Mouse (Mus musculus) hindbrain, embryonic 10.5 days (tissue): ENCODE results near the gene Bri3bp. TPM values are rescaled to one million over a fixed set of nuclear protein-coding genes. Genes with fewer than 3 reads are reported as not detected.

Source experiments
- DNase-seq: peaks from one replicate; pipeline ENCODE4 v3.0.0-alpha.2; 2017; ENCODE audit warnings: low spot score
- H3K27ac ChIP-seq: fragments of 300-500 bp; sonication (generic); 2 replicates; pipeline ENCODE4 v1.5.1; 2016; ENCODE audit warnings: mild to moderate bottlenecking, moderate library complexity
- H3K27me3 ChIP-seq: fragments of 300-500 bp; sonication (generic); 2 replicates; pipeline ENCODE4 v1.6.1; 2016; ENCODE audit warnings: mild to moderate bottlenecking; ENCODE audit not compliant: poor library complexity, insufficient read depth, severe bottlenecking
- H3K36me3 ChIP-seq: fragments of 300-500 bp; sonication (generic); 2 replicates; pipeline ENCODE4 v1.6.1; 2016; ENCODE audit warnings: mild to moderate bottlenecking, moderate library complexity
- H3K4me1 ChIP-seq: fragments of 300-500 bp; sonication (generic); replicated peaks from 2 replicates; pipeline ENCODE4 v1.6.1; 2016; ENCODE audit warnings: mild to moderate bottlenecking
- H3K4me3 ChIP-seq: fragments of 300-500 bp; sonication (generic); 2 replicates; pipeline ENCODE4 v1.5.1; 2016; ENCODE audit warnings: mild to moderate bottlenecking, moderate library complexity
- H3K9me3 ChIP-seq: fragments of 300-500 bp; sonication (generic); 2 replicates; pipeline ENCODE4 v1.6.1; 2016; ENCODE audit warnings: mild to moderate bottlenecking, moderate library complexity
- WGBS: fragments of 180-500 bp; shearing (Covaris S2); methylation state at CpG from one replicate; pipeline ENCODE4 v1.1.7; 2016; 5-methylcytosine and 5-hydroxymethylcytosine counted together
- polyA plus RNA-seq: library from polyadenylated mRNA; unstranded; fragments of >200 nt; fragmentation: Nextera tagmentation; extraction: Ambion mirVana; gene quantifications from 2 replicates; pipeline ENCODE4 v1.2.1, GENCODE M21; 2016

Bri3bp gene
- polyA plus RNA-seq, 1 experiment from 2014 or later = 46.9 TPM

DNA sequence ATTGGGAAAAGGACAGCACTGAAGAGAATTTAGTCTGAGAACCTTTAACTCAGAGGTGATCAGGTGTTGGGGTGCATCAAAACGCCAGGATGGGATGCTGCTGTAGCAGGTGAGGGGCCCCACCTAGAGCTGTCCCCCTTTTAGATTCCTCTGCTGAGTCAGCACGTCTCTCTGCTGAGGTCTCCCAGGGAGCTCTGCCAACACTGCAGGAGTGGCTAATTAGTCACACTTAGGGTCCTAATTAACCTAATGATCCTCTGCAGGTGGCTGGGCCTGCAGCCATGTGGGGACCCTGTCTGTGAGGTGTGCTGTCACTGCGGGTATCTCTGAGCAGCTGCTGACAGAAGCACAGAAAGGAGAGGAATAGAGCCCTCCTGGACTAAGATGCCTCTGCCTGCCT lies 60.8 kb downstream of the Bri3bp start:
- H3K27ac ChIP-seq = no peak overlapping the region
- no peaks in the 10 kb centered on the region for H3K27me3 ChIP-seq
- 0 out of 2 replicates have a peak, but pooled peaks cover 8% of the 10 kb centered on the region for H3K4me1 ChIP-seq
- no peak for DNase-seq
- WGBS = 53% methylated on average over 3 of the region's 3 CpGs
- H3K9me3 ChIP-seq = no peaks in the 10 kb centered on the region
- peaks cover 71% of the 10 kb centered on the region for H3K36me3 ChIP-seq
- H3K4me3 ChIP-seq = no peak overlapping the region

DNA sequence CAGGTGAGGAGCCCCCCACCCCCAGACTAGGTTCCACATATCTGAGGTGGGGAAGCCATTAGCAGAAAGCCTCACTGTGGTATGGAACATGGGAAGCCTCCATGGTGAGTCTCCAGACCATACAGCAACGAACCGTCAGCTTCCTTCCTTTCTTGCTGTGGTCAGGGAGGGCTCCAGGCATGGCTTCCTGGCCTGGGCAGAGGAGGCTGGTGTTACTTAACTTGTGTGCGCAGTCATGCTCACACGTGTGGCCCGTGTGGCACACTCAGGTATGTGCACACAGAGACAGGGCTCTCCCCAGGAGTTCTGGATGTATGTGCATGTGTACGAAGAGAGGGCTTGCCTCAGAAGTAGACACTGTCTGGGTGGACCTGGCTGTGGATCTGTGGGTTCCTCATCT lies 62.3 kb downstream of the Bri3bp start:
- Histone ChIP-seq H3K4me3 (no peak overlapping the region), H3K9me3 (no peaks in the 10 kb centered on the region), H3K4me1 (0 out of 2 replicates have a peak, but pooled peaks cover 2% of the 10 kb centered on the region), H3K27ac (no peak overlapping the region), H3K36me3 (peaks cover 85% of the 10 kb centered on the region), H3K27me3 (no peaks in the 10 kb centered on the region)
- no peak for DNase-seq
- 92% methylated on average over 6 of the region's 6 CpGs for WGBS

DNA sequence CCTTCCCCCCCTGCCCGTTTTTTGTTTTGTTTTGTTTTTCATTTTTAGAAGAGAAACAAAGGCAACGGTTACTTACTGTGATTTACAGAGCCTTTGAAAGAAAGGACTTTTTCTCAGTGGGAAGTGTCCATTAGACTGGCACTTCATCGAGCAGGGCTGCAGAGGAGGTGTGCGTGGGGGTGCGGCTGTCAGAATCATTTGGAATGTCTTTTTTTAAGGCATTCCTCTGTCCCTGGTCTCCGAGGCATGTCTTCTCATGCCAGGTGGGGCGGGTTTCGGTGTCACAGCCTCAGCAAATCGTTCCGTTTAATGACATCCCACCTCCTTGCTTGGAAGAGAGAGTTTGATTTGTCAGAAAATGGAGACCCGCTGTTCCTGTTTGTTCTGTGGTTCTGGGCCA lies 63.3 kb downstream of the Bri3bp start:
- peaks cover 85% of the 10 kb centered on the region for H3K36me3 ChIP-seq
- H3K4me3 ChIP-seq = no peak overlapping the region
- no peak overlapping the region for H3K27ac ChIP-seq
- WGBS = 68% methylated on average over 11 of the region's 11 CpGs
- H3K4me1 ChIP-seq = no peaks in the 10 kb centered on the region
- H3K9me3 ChIP-seq = no peaks in the 10 kb centered on the region
- no peak for DNase-seq
- H3K27me3 ChIP-seq = no peaks in the 10 kb centered on the region

DNA sequence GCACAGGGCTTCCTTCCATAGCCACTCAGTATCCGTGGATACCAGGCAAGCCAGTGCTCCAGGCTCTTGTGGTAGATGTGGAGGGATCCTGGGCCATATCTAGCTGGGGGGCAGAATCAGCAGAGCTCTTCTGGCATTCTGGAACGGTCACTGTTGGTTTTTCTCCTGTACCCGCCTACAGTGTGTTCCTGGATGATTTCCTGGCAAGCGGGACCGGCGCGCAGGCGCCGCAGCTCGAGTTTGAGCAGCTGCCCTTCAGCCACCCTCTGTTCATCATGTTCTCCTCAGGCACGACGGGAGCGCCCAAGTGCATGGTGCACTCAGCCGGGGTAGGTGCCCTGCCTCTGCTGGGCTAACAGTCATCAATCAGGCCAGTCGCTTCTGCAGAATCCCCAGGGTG lies 64.6 kb downstream of the Bri3bp start:
- no peak overlapping the region for H3K27ac ChIP-seq
- H3K9me3 ChIP-seq = no peaks in the 10 kb centered on the region
- no peak overlapping the region for H3K4me3 ChIP-seq
- WGBS = 82% methylated on average over 15 of the region's 15 CpGs
- no peak for DNase-seq
- H3K27me3 ChIP-seq = no peaks in the 10 kb centered on the region
- peaks cover 88% of the 10 kb centered on the region for H3K36me3 ChIP-seq
- H3K4me1 ChIP-seq = no peaks in the 10 kb centered on the region

DNA sequence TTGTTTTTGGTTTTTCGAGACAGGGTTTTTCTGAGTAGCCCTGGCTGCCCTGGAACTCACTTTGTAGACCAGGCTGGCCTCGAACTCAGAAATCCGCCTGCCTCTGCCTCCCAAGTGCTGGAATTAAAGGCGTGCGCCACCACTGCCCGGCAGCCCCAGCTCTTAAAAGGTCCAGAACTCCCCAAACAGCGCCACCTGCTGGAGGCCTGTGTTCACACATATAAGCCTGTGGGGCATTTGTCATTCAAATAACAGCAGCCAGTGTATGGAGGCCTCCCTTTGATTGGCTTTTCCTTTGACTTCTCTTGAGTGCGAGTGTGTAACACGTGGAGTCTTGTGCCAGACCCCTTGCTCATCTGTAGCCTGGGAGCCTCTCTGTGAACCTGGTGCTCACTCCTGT lies 66.2 kb downstream of the Bri3bp start:
- no peak for DNase-seq
- Histone ChIP-seq H3K4me1 (no peaks in the 10 kb centered on the region), H3K4me3 (no peak overlapping the region), H3K36me3 (peaks cover 92% of the 10 kb centered on the region), H3K27me3 (no peaks in the 10 kb centered on the region), H3K9me3 (no peaks in the 10 kb centered on the region), H3K27ac (no peak overlapping the region)
- 90% methylated on average over 9 of the region's 9 CpGs for WGBS

GRCm38 (mm10) chr5:125508006-125508405 lies 66.6 kb downstream of the Bri3bp start:
- no peak for DNase-seq
- 89% methylated on average over 10 of the region's 10 CpGs for WGBS
- Histone ChIP-seq H3K36me3 (peaks cover 93% of the 10 kb centered on the region), H3K27me3 (no peaks in the 10 kb centered on the region), H3K9me3 (no peaks in the 10 kb centered on the region), H3K4me3 (no peak overlapping the region), H3K4me1 (no peaks in the 10 kb centered on the region), H3K27ac (no peak overlapping the region)

DNA sequence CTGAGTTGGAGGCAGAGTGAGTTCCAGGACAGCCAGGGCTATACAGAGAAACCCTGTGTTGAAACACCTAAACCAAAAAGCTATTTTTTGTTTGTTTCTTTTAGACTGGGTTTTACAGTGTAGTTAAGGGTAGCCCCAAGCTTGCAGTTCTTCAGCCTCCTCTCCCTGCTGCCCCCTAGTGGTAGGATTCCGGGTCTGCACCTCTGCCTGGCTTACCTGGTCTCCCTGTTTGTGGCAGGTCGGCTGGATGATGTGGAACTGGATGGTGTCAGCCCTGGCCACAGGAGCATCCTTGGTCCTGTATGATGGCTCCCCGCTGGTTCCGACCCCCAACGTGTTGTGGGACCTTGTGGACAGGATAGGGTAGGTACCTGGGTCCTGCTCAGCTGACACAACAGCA lies 68.2 kb downstream of the Bri3bp start:
- 56% methylated on average over 5 of the region's 5 CpGs for WGBS
- Histone ChIP-seq H3K36me3 (peaks cover 93% of the 10 kb centered on the region), H3K9me3 (no peaks in the 10 kb centered on the region), H3K27me3 (no peaks in the 10 kb centered on the region), H3K27ac (no peak overlapping the region), H3K4me1 (no peaks in the 10 kb centered on the region), H3K4me3 (no peak overlapping the region)
- DNase-seq = peak; percentile 43

Other genes with a start within 250 kb of the Bri3bp start
- gene Scarb1, start 100.5 kb upstream of the Bri3bp start, polyA plus RNA-seq = 41.2 and 43.6 TPM in 2 replicates
- gene Gm10382, start 52.2 kb upstream of the Bri3bp start, polyA plus RNA-seq = 0.52 and 0.86 TPM in 2 replicates
- 928 and 1,134 TPM in 2 replicates for gene Ubc, start 51.4 kb upstream of the Bri3bp start, polyA plus RNA-seq
- gene Dhx37, start 7.4 kb upstream of the Bri3bp start, polyA plus RNA-seq = 19.2 and 21.0 TPM in 2 replicates
- 63.4 and 73.4 TPM in 2 replicates for gene Aacs, start 34.2 kb downstream of the Bri3bp start, polyA plus RNA-seq
- gene Tmem132b, start 90.2 kb downstream of the Bri3bp start, polyA plus RNA-seq = 0.21 and 0.41 TPM in 2 replicates